Mouse (Mus musculus): ENCODE measurements at regions not wholly inside any gene's neighbourhood (a gene's known extent, or its start where the extent isn't known, plus 50 kb on each side); places are given as distances from the start of the nearest gene placed in this dataset.

- Histone ChIP-seq H3K9ac (ENCODE audit: low read length) (no peak overlapping the region), H3K27me3 (ENCODE audit: control insufficient read depth, insufficient read depth, low read length) (no peaks in the 10 kb centered on the region), H3K4me1 (ENCODE audit: control insufficient read depth, insufficient read depth, low read length) (no peaks in the 10 kb centered on the region), H3K9me3 (replicated peaks; ENCODE audit: control insufficient read depth, low read length) (no peaks in the 10 kb centered on the region), H3K27ac (ENCODE audit: low read length) (no peak overlapping the region), H3K36me3 (ENCODE audit: control insufficient read depth, insufficient read depth) (no peaks in the 10 kb centered on the region), H3K4me3 (ENCODE audit: low read length) (no peak overlapping the region), H3K4me2 (ENCODE audit: low read depth, low read length) (no peak overlapping the region)
- no peak for ATAC-seq (replicated peaks; ENCODE audit: extremely low read depth, insufficient read depth, low FRiP score)
- WGBS, result 88% methylated on average over 6 of the region's 6 CpGs
These were observed 62.7 kb upstream of the Nrip1 start for GRCm38 (mm10) chr16:76436290-76436689.

- WGBS, result 84% methylated on average over 24 of the region's 24 CpGs
- Histone ChIP-seq H3K9ac (ENCODE audit: low read length) (no peak overlapping the region), H3K4me3 (ENCODE audit: low read length) (no peak overlapping the region), H3K4me1 (ENCODE audit: control insufficient read depth, insufficient read depth, low read length) (no peaks in the 10 kb centered on the region), H3K36me3 (ENCODE audit: control insufficient read depth, insufficient read depth) (no peaks in the 10 kb centered on the region), H3K9me3 (replicated peaks; ENCODE audit: control insufficient read depth, low read length) (no peaks in the 10 kb centered on the region), H3K27me3 (ENCODE audit: control insufficient read depth, insufficient read depth, low read length) (no peaks in the 10 kb centered on the region), H3K27ac (ENCODE audit: low read length) (no peak overlapping the region), H3K4me2 (ENCODE audit: low read depth, low read length) (no peak overlapping the region)
- no peak for ATAC-seq (replicated peaks; ENCODE audit: extremely low read depth, insufficient read depth, low FRiP score)
These were observed 59.6 kb upstream of the Nrip1 start for GRCm38 (mm10) chr16:76433076-76433825.

DNA sequence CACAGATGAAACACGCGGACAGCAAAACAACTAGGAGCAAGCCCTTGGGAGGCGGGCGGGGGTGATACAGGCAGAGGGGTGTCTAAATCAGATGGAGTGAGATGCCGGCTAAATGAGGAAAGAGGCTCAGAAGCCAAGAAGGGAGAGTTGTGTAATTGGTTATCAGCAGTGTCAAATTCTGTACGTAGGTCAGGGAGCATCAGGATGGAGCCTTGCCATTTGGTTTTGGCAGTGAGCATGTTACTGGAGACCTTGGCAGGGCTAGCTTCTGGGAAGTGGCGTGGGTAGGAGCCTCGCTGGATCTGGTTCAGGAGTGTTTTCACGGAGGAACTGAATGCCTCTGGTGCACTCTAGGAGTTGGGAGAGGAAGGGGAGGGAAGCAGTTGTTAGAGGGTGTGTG is 58.7 kb upstream of the Nrip1 start:
- no peak overlapping the region for H3K4me2 ChIP-seq (ENCODE audit: low read depth, low read length)
- H3K36me3 ChIP-seq (ENCODE audit: control insufficient read depth, insufficient read depth), result no peaks in the 10 kb centered on the region
- no peak overlapping the region for H3K4me3 ChIP-seq (ENCODE audit: low read length)
- 0 out of 2 replicates have a peak, but pooled peaks have one; percentile 18 for ATAC-seq (replicated peaks; ENCODE audit: extremely low read depth, insufficient read depth, low FRiP score)
- no peaks in the 10 kb centered on the region for H3K4me1 ChIP-seq (ENCODE audit: control insufficient read depth, insufficient read depth, low read length)
- H3K9ac ChIP-seq (ENCODE audit: low read length), result no peak overlapping the region
- H3K27ac ChIP-seq (ENCODE audit: low read length), result no peak overlapping the region
- no peaks in the 10 kb centered on the region for H3K9me3 ChIP-seq (replicated peaks; ENCODE audit: control insufficient read depth, low read length)
- WGBS, result 57% methylated on average over 9 of the region's 9 CpGs
- H3K27me3 ChIP-seq (ENCODE audit: control insufficient read depth, insufficient read depth, low read length), result no peaks in the 10 kb centered on the region

DNA sequence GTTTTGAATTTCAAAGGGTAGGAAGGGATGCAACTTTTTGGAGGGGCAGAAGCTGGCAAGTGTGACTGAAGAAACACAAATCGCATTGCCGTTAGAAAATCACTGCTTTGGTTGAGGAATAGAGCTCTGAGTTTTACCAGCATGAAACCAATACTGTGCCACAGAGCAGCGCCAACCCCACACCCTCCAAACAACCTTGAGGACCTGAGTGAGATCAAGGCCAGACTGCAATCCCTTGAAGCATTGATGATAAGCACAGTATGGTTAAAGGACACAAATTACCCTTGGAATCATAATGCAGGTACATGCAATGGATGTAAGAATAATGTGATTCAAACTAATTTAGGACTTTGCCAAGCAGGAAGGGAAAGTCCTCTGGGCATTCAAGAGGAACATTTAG is 55.5 kb upstream of the Nrip1 start:
- 84% methylated on average over 3 of the region's 3 CpGs for WGBS
- Histone ChIP-seq H3K9ac (ENCODE audit: low read length) (no peak overlapping the region), H3K4me1 (ENCODE audit: control insufficient read depth, insufficient read depth, low read length) (no peaks in the 10 kb centered on the region), H3K27ac (ENCODE audit: low read length) (no peak overlapping the region), H3K4me3 (ENCODE audit: low read length) (no peak overlapping the region), H3K4me2 (ENCODE audit: low read depth, low read length) (no peak overlapping the region), H3K36me3 (ENCODE audit: control insufficient read depth, insufficient read depth) (no peaks in the 10 kb centered on the region), H3K9me3 (replicated peaks; ENCODE audit: control insufficient read depth, low read length) (no peaks in the 10 kb centered on the region), H3K27me3 (ENCODE audit: control insufficient read depth, insufficient read depth, low read length) (no peaks in the 10 kb centered on the region)
- ATAC-seq (replicated peaks; ENCODE audit: extremely low read depth, insufficient read depth, low FRiP score), result no peak

GRCm38 (mm10) chr16:76423964-76424363 is 50.3 kb upstream of the Nrip1 start:
- Histone ChIP-seq H3K9me3 (replicated peaks; ENCODE audit: control insufficient read depth, low read length) (no peaks in the 10 kb centered on the region), H3K4me2 (ENCODE audit: low read depth, low read length) (no peak overlapping the region), H3K27me3 (ENCODE audit: control insufficient read depth, insufficient read depth, low read length) (no peaks in the 10 kb centered on the region), H3K4me1 (ENCODE audit: control insufficient read depth, insufficient read depth, low read length) (no peaks in the 10 kb centered on the region), H3K4me3 (ENCODE audit: low read length) (no peak overlapping the region), H3K36me3 (ENCODE audit: control insufficient read depth, insufficient read depth) (no peaks in the 10 kb centered on the region), H3K27ac (ENCODE audit: low read length) (no peak overlapping the region), H3K9ac (ENCODE audit: low read length) (no peak overlapping the region)
- 84% methylated on average over 14 of the region's 14 CpGs for WGBS
- ATAC-seq (replicated peaks; ENCODE audit: extremely low read depth, insufficient read depth, low FRiP score), result no peak

All from heart, embryonic 16.5 days (tissue).